Mouse (Mus musculus): ENCODE data around the gene Gm49387. TPM values are rescaled to one million over a fixed set of nuclear protein-coding genes. Genes with fewer than 3 reads are reported as not detected.

Gm49387 gene
- total RNA-seq, 1 experiment from 2014 or later = not detected

GRCm38 (mm10) chr14:31664100-31664902 lies 23.6 kb upstream of the Gm49387 start:
- no peak for ATAC-seq (replicated peaks in 1 of 2; ENCODE audit: insufficient read depth in 1 of 2, low FRiP score in 2 of 2, low TSS enrichment in 1 of 2, low read depth in 1 of 2, poor library complexity in 2 of 2, severe bottlenecking in 2 of 2)

GRCm38 (mm10) chr14:31663376-31664099 lies 22.9 kb upstream of the Gm49387 start:
- no peak for ATAC-seq (replicated peaks in 1 of 2; ENCODE audit: insufficient read depth in 1 of 2, low FRiP score in 2 of 2, low TSS enrichment in 1 of 2, low read depth in 1 of 2, poor library complexity in 2 of 2, severe bottlenecking in 2 of 2)

GRCm38 (mm10) chr14:31662555-31663211 lies 22.0 kb upstream of the Gm49387 start:
- ATAC-seq (replicated peaks in 1 of 2; ENCODE audit: insufficient read depth in 1 of 2, low FRiP score in 2 of 2, low TSS enrichment in 1 of 2, low read depth in 1 of 2, poor library complexity in 2 of 2, severe bottlenecking in 2 of 2) = no peak

GRCm38 (mm10) chr14:31661671-31662554 lies 21.2 kb upstream of the Gm49387 start:
- ATAC-seq (replicated peaks in 1 of 2; ENCODE audit: insufficient read depth in 1 of 2, low FRiP score in 2 of 2, low TSS enrichment in 1 of 2, low read depth in 1 of 2, poor library complexity in 2 of 2, severe bottlenecking in 2 of 2) = peak; percentile 54 to 61

GRCm38 (mm10) chr14:31660312-31661093 lies 19.8 kb upstream of the Gm49387 start:
- no peak for ATAC-seq (replicated peaks in 1 of 2; ENCODE audit: insufficient read depth in 1 of 2, low FRiP score in 2 of 2, low TSS enrichment in 1 of 2, low read depth in 1 of 2, poor library complexity in 2 of 2, severe bottlenecking in 2 of 2)

- ATAC-seq (replicated peaks in 1 of 2; ENCODE audit: insufficient read depth in 1 of 2, low FRiP score in 2 of 2, low TSS enrichment in 1 of 2, low read depth in 1 of 2, poor library complexity in 2 of 2, severe bottlenecking in 2 of 2) = no peak
Measured at GRCm38 (mm10) chr14:31659501-31660181, 19.0 kb upstream of the Gm49387 start.

- ATAC-seq (replicated peaks in 1 of 2; ENCODE audit: insufficient read depth in 1 of 2, low FRiP score in 2 of 2, low TSS enrichment in 1 of 2, low read depth in 1 of 2, poor library complexity in 2 of 2, severe bottlenecking in 2 of 2) = no peak
Measured at GRCm38 (mm10) chr14:31658126-31658680, 17.5 kb upstream of the Gm49387 start.

- ATAC-seq (replicated peaks in 1 of 2; ENCODE audit: insufficient read depth in 1 of 2, low FRiP score in 2 of 2, low TSS enrichment in 1 of 2, low read depth in 1 of 2, poor library complexity in 2 of 2, severe bottlenecking in 2 of 2) = peak; percentile 61 to 67
Measured at GRCm38 (mm10) chr14:31656857-31657645, 16.4 kb upstream of the Gm49387 start.

GRCm38 (mm10) chr14:31656386-31656785 lies 15.7 kb upstream of the Gm49387 start:
- ATAC-seq (replicated peaks in 1 of 2; ENCODE audit: insufficient read depth in 1 of 2, low FRiP score in 2 of 2, low TSS enrichment in 1 of 2, low read depth in 1 of 2, poor library complexity in 2 of 2, severe bottlenecking in 2 of 2) = no peak

GRCm38 (mm10) chr14:31655406-31655805 lies 14.7 kb upstream of the Gm49387 start:
- ATAC-seq (replicated peaks in 1 of 2; ENCODE audit: insufficient read depth in 1 of 2, low FRiP score in 2 of 2, low TSS enrichment in 1 of 2, low read depth in 1 of 2, poor library complexity in 2 of 2, severe bottlenecking in 2 of 2) = no peak

GRCm38 (mm10) chr14:31654816-31655215 lies 14.1 kb upstream of the Gm49387 start:
- ATAC-seq (replicated peaks in 1 of 2; ENCODE audit: insufficient read depth in 1 of 2, low FRiP score in 2 of 2, low TSS enrichment in 1 of 2, low read depth in 1 of 2, poor library complexity in 2 of 2, severe bottlenecking in 2 of 2) = no peak

- ATAC-seq (replicated peaks in 1 of 2; ENCODE audit: insufficient read depth in 1 of 2, low FRiP score in 2 of 2, low TSS enrichment in 1 of 2, low read depth in 1 of 2, poor library complexity in 2 of 2, severe bottlenecking in 2 of 2) = no peak
Measured at GRCm38 (mm10) chr14:31653101-31653875, 12.6 kb upstream of the Gm49387 start.

GRCm38 (mm10) chr14:31652624-31653023 lies 11.9 kb upstream of the Gm49387 start:
- ATAC-seq (replicated peaks in 1 of 2; ENCODE audit: insufficient read depth in 1 of 2, low FRiP score in 2 of 2, low TSS enrichment in 1 of 2, low read depth in 1 of 2, poor library complexity in 2 of 2, severe bottlenecking in 2 of 2) = no peak

GRCm38 (mm10) chr14:31652106-31652505 lies 11.4 kb upstream of the Gm49387 start:
- ATAC-seq (replicated peaks in 1 of 2; ENCODE audit: insufficient read depth in 1 of 2, low FRiP score in 2 of 2, low TSS enrichment in 1 of 2, low read depth in 1 of 2, poor library complexity in 2 of 2, severe bottlenecking in 2 of 2) = no peak
